In the genomic region with DNA sequence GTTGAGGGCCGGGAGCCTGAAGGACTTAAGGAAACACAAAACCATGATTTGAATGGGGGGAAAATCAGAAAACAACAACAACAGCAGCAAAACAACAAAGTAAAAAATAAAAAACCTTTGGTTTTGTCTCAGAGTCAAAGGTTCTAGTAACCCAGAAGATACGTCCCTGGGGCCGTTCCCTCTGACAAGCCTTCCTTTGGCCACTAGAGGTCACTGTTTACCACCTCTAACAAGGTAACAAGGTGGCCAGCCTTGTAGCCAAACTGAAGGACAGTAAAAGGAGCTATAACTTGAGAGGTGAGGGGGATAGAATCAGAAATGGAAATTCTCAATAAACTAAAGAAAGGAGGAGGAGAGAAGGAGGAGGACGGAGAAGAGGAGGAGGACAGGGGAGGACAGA, we compare ENCODE assay signal across 8 mouse cellular contexts. TPM values are rescaled to one million over a fixed set of nuclear protein-coding genes. Genes with fewer than 3 reads are reported as not detected.
A peak's percentile ranks its signal among the peaks of the same experiment; 100 is the strongest.
DNase-seq lines count a peak whose midpoint lies in the region; ATAC-seq and TF ChIP-seq lines count a peak whose summit lies in the region.

No protein-coding gene starts in this region.

- H3K4me2 ChIP-seq in CH12.LX (ENCODE audit: insufficient read depth, low read depth, poor library complexity, severe bottlenecking): no peak overlapping the region
- no peak overlapping the region for H3K4me2 ChIP-seq in forebrain, embryonic 16.5 days (ENCODE audit: low read length)
- no peak overlapping the region for H3K4me2 ChIP-seq in intestine, embryonic 16.5 days (ENCODE audit: low read depth, low read length)
- no peak overlapping the region for H3K4me2 ChIP-seq in neural tube, embryonic 15.5 days

- H3K4me1 ChIP-seq in CH12.LX (ENCODE audit: control insufficient read depth in 1 of 2, insufficient read depth in 2 of 2): 0 out of 4 replicates have a peak, but pooled peaks cover 0 to 2% of the 10 kb centered on the region in 2 experiments
- H3K4me1 ChIP-seq in forebrain, embryonic 16.5 days (replicated peaks; ENCODE audit: control insufficient read depth, insufficient read depth, low read length): no peaks in the 10 kb centered on the region
- H3K4me1 ChIP-seq in intestine, embryonic 16.5 days (ENCODE audit: control insufficient read depth, insufficient read depth, low read length): no peaks in the 10 kb centered on the region
- 0 out of 2 replicates have a peak, but pooled peaks cover 3% of the 10 kb centered on the region for H3K4me1 ChIP-seq in neural tube, embryonic 15.5 days

- no peak overlapping the region for H3K4me3 ChIP-seq in CH12.LX (replicated peaks in 1 of 3; ENCODE audit: low read depth in 2 of 3, low read length in 2 of 3, poor library complexity in 1 of 3)
- no peak overlapping the region for H3K4me3 ChIP-seq in forebrain, embryonic 16.5 days (replicated peaks; ENCODE audit: low read length)
- H3K4me3 ChIP-seq in intestine, embryonic 16.5 days (ENCODE audit: low read length): no peak overlapping the region
- no peak overlapping the region for H3K4me3 ChIP-seq in neural tube, embryonic 15.5 days (replicated peaks)

- no peak for TF ChIP-seq EP300 in CH12.LX (IDR thresholded peaks at IDR 0.05; ENCODE audit: low read length)

- no peaks in the 10 kb centered on the region for H3K27me3 ChIP-seq in CH12.LX (replicated peaks)
- no peaks in the 10 kb centered on the region for H3K27me3 ChIP-seq in forebrain, embryonic 16.5 days (replicated peaks; ENCODE audit: control insufficient read depth, insufficient read depth, low read length)
- no peaks in the 10 kb centered on the region for H3K27me3 ChIP-seq in intestine, embryonic 16.5 days (replicated peaks; ENCODE audit: control insufficient read depth, insufficient read depth, low read length)
- no peaks in the 10 kb centered on the region for H3K27me3 ChIP-seq in neural tube, embryonic 15.5 days (replicated peaks)

- peak; percentile 94 for TF ChIP-seq RAD21 in CH12.LX (IDR thresholded peaks at IDR 0.05; ENCODE audit: low read depth, low read length)

- H3K79me2 ChIP-seq in CH12.LX (replicated peaks; ENCODE audit: control insufficient read depth, extremely low read depth, insufficient read depth, poor library complexity, severe bottlenecking): no peaks in the 10 kb centered on the region

- dilution Hi-C loops in CH12.LX (cut with MboI; ENCODE audit: extremely low pct_ligation_motif_present, extremely low pct_unique_long_range_greater_than_20kb, low sequenced_read_pairs): no loop called here

- H3K27ac ChIP-seq in CH12.LX (ENCODE audit: insufficient read depth, low read depth): no peak overlapping the region
- no peak overlapping the region for H3K27ac ChIP-seq in forebrain, embryonic 16.5 days (ENCODE audit: low read length)
- no peak overlapping the region for H3K27ac ChIP-seq in intestine, embryonic 16.5 days (ENCODE audit: low read length)
- peak overlapping the region; percentile 45; the same call in 1 of the 2 replicates for H3K27ac ChIP-seq in neural tube, embryonic 15.5 days (replicated peaks)

- peaks cover 3% of the 10 kb centered on the region for H3K9me3 ChIP-seq in CH12.LX (replicated peaks; ENCODE audit: low read length)
- no peaks in the 10 kb centered on the region for H3K9me3 ChIP-seq in forebrain, embryonic 16.5 days (ENCODE audit: control insufficient read depth, low read length)
- H3K9me3 ChIP-seq in intestine, embryonic 16.5 days (ENCODE audit: control insufficient read depth, low read length): no peaks in the 10 kb centered on the region
- H3K9me3 ChIP-seq in neural tube, embryonic 15.5 days (replicated peaks): no peaks in the 10 kb centered on the region

- H3K9ac ChIP-seq in CH12.LX (ENCODE audit: insufficient read depth, low read depth): no peak overlapping the region
- H3K9ac ChIP-seq in forebrain, embryonic 16.5 days (replicated peaks; ENCODE audit: low read depth, low read length): no peak overlapping the region
- no peak overlapping the region for H3K9ac ChIP-seq in intestine, embryonic 16.5 days (ENCODE audit: low read depth, low read length)
- no peak overlapping the region for H3K9ac ChIP-seq in neural tube, embryonic 15.5 days (replicated peaks)

- TF ChIP-seq POLR2A in CH12.LX (IDR thresholded peaks at IDR 0.05; ENCODE audit: low read depth, low read length): no peak

- in situ Hi-C loops in CH12.LX (cut with MboI; ENCODE audit: low pct_ligation_motif_present, low pct_unique_long_range_greater_than_20kb, low sequenced_read_pairs): loop anchor here (5.0 kb wide), 1 partner anchor 64 kb away; no protein-coding TSS in a partner anchor

- peak; percentile 60 to 94 for TF ChIP-seq CTCF in CH12.LX (conservative IDR thresholded peaks at IDR 0.05 in 1 of 2, IDR thresholded peaks at IDR 0.05 in 1 of 2; ENCODE audit: low read depth in 2 of 2, low read length in 2 of 2)

- ATAC-seq in forebrain, embryonic 16.5 days: peak; percentile 73
- ATAC-seq in intestine, embryonic 16.5 days: peak; percentile 71
- ATAC-seq in neural tube, embryonic 15.5 days (ENCODE audit: low FRiP score): peak; percentile 82

- 36% methylated on average over 4 of the region's 4 CpGs for WGBS in forebrain, embryonic 16.5 days
- 31% methylated on average over 4 of the region's 4 CpGs for WGBS in intestine, embryonic 16.5 days
- 30% methylated on average over 4 of the region's 4 CpGs for WGBS in neural tube, embryonic 15.5 days

- DNase-seq in 3T3-L1 (ENCODE audit: low read depth, low spot score) (peak; percentile 86), CH12.LX (ENCODE audit: extremely low read depth) (peak; percentile 71)
- peak; percentile 54 for DNase-seq in cerebellum, adult 11 months
- DNase-seq in lung, adult 18-20 months: peak; percentile 53 to 76
- no peak for DNase-seq in urinary bladder, postnatal 4 days (ENCODE audit: low spot score in 2 of 2)

- peaks cover 43 to 86% of the 10 kb centered on the region in 2 experiments for H3K36me3 ChIP-seq in CH12.LX (replicated peaks in 1 of 2; ENCODE audit: control insufficient read depth in 1 of 2, insufficient read depth in 1 of 2, low read length in 1 of 2)
- peaks cover 15% of the 10 kb centered on the region for H3K36me3 ChIP-seq in forebrain, embryonic 16.5 days (ENCODE audit: control insufficient read depth, insufficient read depth)
- H3K36me3 ChIP-seq in intestine, embryonic 16.5 days (ENCODE audit: control insufficient read depth, insufficient read depth, low read length): peaks cover 14% of the 10 kb centered on the region
- peaks cover 70% of the 10 kb centered on the region for H3K36me3 ChIP-seq in neural tube, embryonic 15.5 days

TF ChIP-seq in CH12.LX, 34 proteins besides CTCF, POLR2A, EP300 and RAD21:
- TF ChIP-seq POLR2AphosphoS2 (IDR thresholded peaks at IDR 0.05; ENCODE audit: low read depth, low read length): no peak
- peak; percentile 47; the same call in 1 of the 2 replicates for TF ChIP-seq ZC3H11A (IDR thresholded peaks at IDR 0.05; ENCODE audit: low read depth, low read length)
- no peak for TF ChIP-seq CHD2 (IDR thresholded peaks at IDR 0.05; ENCODE audit: low read length)
- TF ChIP-seq HCFC1 (IDR thresholded peaks at IDR 0.05; ENCODE audit: low read depth, low read length): no peak
- peak; percentile 84 for TF ChIP-seq SMC3 (IDR thresholded peaks at IDR 0.05; ENCODE audit: low read depth, low read length)
- 0 out of 2 replicates have a peak, but pooled peaks have one; percentile 20 for TF ChIP-seq NRF1 (IDR thresholded peaks at IDR 0.05; ENCODE audit: low read depth, low read length)
- peak; percentile 70 for TF ChIP-seq MAFK (IDR thresholded peaks at IDR 0.05; ENCODE audit: insufficient replicate concordance, low read length)

RNA-seq across cellular contexts. Expression of a gene that starts 42.3 kb away (rescaled TPM):
- total RNA-seq in CH12.LX (2012; rRNA removed): 4.7 and 6.7 TPM in 2 replicates
- total RNA-seq in CH12.LX (2014; rRNA removed): 5.3 and 6.1 TPM in 2 replicates
- 6.9 and 7.5 TPM in 2 replicates for polyA plus RNA-seq in CH12.LX (2012; ENCODE audit: insufficient read length, low read depth)
- polyA plus RNA-seq in forebrain, embryonic 16.5 days (2015; fragmentation: Nextera tagmentation; extraction: Ambion mirVana): 19.5 and 23.0 TPM in 2 replicates
- polyA plus RNA-seq in intestine, embryonic 16.5 days (2015; fragmentation: Nextera tagmentation; extraction: Ambion mirVana): 8.5 and 9.6 TPM in 2 replicates
- 13.2 and 15.5 TPM in 2 replicates for polyA plus RNA-seq in neural tube, embryonic 15.5 days (2015; fragmentation: Nextera tagmentation; extraction: Ambion mirVana)

Comparison
In these comparisons a context has a peak if more than half of its experiments do, and no peak if none do; other contexts are left out.
1. DNase-seq: peak in 3T3-L1 (single experiment), CH12.LX (single experiment), cerebellum, adult 11 months (single experiment) and lung, adult 18-20 months (2 of 2); none in urinary bladder, postnatal 4 days (0 of 2).
2. Peak in every context shown above with its lines, with median percentiles within 50 percentile points of each other: ATAC-seq.